Mouse (Mus musculus): Measurements from ENCODE around the gene Cacng7.

- TF ChIP-seq CTCF (IDR thresholded peaks at IDR 0.05) (no peak), EP300 (IDR thresholded peaks at IDR 0.05) (no peak)
These were observed 34.8 kb downstream of the Cacng7 start for GRCm38 (mm10) chr7:3367569-3367968.
